Mouse (Mus musculus) thymus, postnatal 25 days (tissue): Measurements from ENCODE around the gene St3gal6.

Source experiments
- DNase-seq: peaks from one replicate; pipeline ENCODE4 v3.0.0; 2022

St3gal6 gene

DNA sequence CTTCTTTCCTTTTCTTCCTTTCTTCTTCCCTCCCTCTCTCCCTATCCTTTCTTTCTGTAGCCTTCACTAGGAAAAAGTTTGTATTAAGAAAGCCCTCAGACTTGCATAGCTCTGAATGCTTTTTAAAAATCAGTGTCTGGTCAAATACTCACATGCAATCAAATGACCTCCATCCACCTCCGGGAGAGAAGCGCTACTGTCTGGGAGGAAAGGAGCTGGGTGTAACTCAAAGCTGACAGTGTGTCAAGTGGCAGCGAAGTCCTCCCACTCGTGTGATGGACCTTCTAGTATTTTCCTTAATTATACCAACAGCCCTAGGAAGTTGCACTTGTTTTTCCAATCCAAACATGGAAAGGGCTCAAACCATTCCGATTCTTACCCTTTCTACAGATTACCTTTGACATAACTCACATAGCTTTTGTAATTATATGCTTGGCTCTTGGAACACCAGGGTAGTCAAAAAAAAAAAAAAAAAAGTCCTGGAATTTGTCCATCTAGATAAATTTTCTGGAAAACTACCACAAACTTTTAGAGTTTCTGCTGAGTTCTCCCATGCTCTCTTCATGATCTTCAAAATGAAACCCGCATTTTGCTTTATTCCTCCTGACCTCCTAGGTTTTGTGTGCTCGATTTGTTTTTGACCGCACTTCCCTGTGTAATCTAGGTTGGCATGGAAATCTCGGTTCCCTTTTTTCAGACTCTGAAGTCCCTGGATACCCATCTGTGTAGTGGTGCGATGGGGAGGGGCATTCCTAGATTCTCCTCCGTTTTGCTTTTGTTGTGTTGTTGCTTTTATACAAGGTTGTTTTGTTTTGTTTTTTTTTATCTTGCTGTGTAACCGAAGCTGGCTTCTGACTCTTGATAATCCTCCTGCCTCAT is at the start of gene St3gal6:
St3gal6 (minus strand) TSS at position 272 of the 879 bp plus-strand sequence.
- DNase-seq: no peak

DNA sequence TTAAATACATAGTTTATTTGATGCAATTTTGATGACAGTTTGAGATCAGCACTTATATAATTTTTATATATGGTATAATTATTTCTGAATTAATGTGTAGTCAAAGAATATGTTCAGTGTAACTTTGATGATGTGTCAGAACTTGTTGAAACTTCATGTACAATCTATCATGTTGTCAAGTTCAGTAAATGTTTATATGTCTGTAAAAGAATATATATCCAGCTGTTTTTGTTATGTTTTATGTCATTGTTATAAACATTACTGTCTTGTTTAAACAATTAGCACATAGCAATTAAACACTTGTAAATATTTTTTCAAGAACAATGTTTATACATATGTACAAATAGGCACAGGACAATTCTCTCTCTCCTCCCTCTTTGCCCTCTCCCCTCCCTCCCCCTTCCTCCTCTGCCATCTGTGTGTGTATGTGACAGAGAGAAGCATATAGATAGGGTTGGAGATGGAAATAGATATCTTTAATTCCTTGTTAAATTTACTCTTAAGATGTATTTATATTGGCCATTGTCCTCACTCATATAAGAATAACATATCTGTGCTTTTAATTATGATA is 46.7 kb upstream of the St3gal6 start:
- no peak for DNase-seq

DNA sequence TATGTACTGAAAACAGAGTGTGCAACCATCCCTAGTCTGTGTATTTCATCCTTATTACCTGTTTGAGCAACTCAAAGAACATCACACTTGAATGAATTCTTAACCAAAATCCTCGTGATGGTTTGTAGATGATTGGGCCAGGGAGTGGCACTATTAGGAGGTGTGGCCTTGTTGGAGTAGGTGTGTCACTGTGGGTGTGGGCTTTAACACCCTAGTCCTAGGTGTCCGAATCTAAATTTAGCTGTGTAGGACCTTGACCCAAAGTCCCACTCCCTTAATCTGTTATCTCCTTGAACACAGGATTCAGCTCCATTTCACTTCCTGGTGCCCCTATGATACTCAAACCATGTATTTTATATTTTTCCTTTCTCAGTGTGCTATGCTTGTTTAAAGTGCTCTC is 37.2 kb upstream of the St3gal6 start:
- DNase-seq: no peak

DNA sequence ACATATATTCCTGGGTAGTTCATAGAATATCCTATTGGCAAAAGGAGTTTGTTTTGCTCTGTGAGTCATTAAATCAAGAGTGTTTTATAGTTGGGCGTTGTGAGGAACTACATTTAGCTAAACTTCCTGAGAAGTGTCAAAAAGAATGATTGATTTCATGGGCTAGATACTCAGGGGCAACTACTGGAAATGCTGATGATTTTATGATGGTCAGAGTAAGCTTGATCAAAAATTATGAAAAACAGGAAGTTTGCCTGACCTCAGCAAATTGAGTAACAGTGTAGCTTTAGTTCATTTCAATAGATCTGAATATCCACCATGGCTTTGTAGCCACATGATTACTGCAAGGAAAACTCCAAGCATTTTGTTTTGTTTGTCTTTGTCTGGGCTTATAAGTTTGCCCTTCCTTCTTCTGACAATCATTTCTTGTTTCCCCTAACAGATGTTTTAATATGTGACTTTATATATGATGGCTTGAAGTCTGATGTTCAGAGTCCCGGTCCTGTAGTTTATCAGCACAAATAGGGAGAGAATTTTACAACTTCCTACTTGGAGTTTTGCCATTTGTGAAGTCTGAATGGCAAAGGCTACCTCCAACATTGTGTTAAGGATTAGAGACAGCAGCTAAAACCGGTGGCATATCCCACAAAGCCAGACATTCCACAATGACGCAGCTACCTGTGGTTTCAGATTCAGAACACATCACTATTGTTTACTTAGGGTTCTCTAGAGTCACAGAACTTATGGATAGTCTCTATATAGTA is 32.2 kb upstream of the St3gal6 start:
- DNase-seq: no peak

DNA sequence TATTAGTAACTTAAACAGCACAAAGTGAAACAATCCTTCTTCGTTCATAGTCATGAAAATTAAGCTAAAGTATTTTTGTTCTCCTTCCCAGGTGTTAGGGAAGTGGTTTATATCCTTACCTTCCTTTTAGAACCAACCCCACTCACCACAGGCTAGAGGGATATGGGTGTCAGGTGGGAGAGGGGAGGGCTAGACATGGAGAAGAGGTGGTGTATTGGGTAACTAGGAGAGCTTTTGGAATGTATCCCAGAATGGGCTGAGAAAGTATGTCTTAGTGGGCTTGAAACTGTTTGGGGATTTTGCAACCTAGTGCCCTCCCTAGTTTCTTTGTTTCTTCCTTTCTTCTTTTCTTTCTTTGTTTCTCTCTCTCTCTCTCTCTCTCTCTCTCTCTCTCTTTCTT is 30.6 kb upstream of the St3gal6 start:
- DNase-seq: no peak

DNA sequence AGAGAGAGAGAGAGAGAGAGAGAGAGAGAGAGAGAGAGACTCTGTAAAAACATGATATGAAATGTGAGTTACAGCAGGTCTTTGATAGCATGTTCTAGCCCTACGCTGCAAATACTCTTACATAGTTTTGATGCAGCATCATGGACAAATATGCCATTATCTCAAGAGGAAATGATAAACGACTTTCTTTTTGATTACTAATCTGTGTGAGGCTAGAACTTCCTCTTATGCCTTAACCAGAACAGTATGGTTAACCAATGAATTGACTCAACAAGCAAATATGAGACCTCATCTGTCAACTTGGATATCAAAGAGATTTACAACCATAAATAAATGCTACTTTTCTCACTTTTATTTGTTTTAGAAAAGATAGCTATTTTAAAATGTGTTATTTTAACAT is 24.0 kb upstream of the St3gal6 start:
- DNase-seq: no peak

DNA sequence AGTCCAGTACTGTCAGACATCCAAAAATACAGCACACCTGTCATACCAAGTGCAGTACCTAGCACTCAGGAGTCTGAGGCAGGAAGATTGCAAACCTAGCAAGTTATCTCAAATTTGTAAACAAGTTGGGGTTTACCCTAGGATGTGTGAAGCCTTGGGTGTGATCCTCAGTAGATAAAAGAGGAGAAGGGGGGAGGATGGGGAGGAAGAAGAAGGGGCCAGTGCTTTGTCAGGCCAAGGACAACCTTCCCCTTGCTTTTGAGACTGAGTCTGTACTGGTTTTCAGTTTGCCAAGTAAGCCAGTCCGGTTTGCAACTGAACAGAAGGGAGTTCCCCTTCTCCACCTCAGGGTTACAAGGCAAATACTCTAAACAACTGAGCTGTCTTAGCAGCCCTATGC is 22.1 kb upstream of the St3gal6 start:
- DNase-seq: no peak

DNA sequence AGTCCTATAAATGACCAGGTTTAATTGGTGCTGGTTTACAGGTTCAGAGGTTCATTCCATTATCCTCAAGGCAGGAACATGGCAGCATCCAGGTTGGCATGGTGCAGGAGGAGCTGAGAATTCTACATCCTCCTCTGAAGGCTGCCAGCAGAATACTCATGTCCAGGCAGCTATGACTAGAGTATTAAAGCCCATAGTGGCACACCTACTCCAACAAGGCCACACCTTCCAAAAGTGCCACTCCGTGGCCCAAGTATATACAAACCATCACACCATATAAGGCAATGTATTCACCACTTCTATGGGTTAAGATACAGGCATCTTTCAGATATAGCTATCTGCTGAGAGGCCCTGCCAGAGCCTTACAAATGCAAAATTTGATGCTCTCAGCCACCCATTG is 15.4 kb upstream of the St3gal6 start:
- no peak for DNase-seq

DNA sequence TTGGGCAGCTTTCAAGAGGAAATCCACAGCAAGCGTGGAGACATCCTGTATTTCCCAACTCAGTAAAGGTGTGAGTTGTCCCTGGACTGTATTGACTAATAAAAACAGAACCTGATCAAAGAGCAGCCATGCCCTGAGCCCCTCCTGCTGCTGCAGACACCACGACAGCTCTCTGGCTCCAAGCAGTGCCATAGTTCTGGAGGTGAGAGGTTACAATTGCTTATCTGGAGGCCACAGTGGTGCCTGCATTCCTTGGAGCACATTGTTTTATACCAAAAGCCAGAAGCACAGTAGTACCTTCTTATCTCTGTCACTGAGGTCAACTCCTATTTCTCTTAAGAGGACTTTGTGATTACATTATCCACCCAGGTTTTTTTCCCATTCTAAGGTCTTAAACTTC is 15.0 kb upstream of the St3gal6 start:
- no peak for DNase-seq

DNA sequence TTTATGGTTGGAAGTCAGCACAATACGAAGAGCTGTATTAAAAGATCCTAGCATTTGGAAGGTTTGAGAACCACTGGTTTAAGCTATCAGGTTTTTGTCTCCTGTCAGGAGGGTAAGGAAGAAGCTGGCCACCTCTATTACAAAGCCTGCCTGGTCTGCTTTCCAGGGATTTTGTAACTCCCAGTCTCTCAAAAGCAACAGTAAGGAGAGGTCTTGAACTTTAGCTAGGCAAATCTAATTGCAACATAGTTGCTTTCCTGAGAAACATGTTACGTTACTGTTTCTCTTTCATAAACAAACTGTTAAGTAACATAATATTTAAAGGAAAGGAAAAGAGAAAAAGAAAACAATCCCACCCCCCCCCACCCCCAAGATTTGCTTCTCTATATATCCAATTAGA is 12.0 kb upstream of the St3gal6 start:
- DNase-seq: no peak

DNA sequence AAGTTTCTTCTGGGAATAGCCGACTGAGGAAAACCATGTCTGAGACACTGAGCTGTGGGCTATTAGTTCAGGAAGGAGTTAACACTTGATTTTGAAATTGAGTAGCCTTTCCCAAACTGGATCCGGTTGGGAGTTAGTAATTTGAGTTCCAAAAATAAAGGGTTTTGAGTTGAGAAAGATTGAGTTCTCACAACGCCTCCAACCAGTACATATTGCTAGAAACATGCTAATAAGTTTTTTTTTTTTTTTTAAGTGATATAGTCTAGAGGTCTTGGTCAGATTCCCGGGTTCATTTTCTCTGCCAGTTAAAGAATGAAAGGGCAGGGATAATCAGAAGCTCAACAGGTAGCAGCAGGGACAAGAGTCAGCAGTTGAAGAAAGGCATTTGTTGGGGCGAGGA is 11.2 kb upstream of the St3gal6 start:
- DNase-seq: no peak

DNA sequence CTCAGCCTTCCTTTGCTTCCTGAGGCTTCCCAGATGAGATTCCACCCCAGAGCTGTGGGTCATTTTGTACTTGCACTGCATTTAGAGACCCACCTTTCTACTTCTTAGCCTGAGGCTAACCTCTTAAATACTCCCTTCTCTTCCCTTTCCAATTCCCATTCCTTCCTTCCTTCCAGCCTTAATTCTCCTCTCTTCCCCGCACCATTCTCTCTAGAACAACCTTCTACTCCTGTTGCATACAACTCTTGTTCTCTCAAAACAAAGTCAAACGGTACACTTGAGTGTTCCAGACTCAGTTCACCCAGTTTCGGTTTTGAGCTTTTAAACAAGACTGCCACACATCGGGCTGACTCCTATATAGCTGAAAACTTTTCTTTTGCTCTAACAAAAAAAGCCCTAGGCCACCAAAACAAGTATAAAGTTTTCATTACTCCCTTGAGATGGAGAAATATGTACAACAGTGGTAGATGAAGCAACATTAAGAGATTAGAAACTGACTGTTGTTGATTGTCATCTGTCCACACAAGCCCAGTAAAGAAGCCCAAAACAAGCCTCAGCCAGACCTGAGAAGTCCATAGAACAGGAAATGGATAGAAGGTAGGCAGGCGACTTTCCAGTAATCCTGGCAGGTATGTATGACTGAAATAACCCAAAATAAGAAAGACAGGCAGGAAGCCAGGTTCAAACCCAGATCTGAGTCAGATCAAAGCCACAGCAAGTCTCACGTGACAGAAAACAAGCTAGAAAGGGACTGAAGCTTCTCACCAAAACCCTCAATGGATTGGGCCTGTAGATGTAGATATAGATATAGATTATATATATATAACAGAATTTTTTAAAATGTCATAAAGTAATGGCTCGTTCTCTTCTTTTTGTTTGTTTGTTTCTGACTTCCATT is 10.5 kb upstream of the St3gal6 start:
- peak; percentile 17 for DNase-seq

DNA sequence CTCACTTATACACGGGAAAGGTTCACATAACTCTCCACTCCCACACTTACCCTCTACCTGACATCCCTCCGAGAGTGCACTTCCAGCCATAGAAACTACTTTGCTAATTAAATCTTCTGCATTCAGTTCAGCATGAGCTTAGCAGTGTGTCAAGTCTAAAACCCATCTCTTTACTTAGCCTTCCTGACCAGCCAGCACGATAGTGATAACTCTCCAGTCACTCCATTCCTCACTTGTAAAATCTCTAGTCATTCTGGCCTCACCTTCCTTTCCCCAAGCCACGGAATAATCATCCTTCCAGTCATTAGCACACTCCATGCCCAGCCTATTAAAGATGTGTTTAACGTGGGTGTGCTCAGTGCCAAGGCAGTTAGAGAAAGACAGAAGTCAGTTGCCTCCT is 9.7 kb upstream of the St3gal6 start:
- no peak for DNase-seq

DNA sequence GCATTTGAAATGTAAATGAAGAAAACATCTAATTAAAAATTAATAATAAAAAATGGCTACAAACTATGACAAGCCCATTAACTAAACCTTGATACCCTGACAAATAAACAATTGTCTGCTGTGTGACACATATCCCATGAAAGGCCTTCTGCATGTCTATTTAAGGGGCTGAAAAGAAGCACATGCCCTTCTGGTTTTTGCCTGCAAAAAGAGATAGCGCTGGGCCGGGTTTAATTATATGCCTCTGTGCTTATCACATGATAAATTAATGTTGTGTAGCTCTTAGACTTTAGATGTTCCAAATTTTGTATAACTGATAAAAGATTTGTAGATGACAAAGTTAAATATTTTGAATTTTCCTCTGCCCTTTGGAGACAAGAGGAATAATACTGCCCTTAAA is 9.2 kb upstream of the St3gal6 start:
- no peak for DNase-seq

DNA sequence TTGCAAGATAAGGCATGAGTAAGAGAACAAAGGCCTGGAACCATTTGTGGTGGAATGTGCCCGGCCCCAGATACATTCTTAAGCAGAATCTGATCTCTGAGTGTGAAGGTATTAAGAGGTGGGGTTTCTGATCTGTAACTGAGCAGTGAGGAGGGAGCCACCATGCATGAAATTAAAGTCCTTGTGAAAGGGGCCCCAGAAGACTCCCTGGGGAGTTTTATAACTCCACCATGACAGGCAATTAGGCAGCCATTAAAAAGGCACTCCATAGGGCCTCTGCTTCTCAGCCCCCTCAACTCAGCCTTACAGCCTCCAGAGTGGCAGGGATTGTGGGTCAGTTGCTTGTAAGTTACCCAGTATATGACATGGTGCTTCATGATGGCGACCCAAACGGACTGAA is 8.5 kb upstream of the St3gal6 start:
- DNase-seq: no peak

DNA sequence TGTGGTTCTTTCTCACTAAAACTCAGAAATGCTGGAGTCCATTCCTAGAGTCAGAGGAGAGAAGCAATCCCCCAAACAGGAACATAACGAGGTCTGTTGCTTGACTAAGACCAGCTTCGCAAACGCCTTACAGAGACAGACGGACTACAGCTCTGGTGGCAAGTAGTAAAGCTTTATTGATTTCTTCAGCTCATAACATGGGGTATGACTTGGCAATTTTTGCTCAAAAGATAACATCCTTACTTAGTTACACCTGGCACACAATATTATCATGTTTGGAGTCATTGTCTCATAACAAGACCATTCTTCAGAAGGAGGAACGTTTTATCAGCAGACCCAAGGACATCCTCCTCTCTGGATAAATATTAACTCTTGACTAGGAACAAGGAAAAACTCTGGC is 3.8 kb upstream of the St3gal6 start:
- no peak for DNase-seq

DNA sequence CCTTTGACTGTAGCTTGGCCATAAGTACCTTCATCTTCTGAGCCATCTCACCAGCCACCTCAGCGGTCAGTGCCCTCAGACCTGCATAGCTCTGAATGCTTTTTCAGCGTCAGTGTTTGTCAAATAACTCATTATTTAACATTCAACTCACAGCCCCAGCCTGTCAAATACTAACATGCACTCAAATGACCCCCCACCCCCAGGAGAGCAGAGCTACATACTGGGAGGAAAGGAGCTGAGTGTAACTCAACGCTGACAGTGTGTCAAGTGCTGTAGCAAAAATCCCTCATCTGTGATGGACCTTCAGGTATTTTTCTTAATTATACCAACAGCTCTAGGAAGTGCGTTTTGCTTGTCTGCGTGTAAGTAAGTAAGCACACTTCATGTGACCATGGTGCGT is 2.7 kb upstream of the St3gal6 start:
- no peak for DNase-seq

DNA sequence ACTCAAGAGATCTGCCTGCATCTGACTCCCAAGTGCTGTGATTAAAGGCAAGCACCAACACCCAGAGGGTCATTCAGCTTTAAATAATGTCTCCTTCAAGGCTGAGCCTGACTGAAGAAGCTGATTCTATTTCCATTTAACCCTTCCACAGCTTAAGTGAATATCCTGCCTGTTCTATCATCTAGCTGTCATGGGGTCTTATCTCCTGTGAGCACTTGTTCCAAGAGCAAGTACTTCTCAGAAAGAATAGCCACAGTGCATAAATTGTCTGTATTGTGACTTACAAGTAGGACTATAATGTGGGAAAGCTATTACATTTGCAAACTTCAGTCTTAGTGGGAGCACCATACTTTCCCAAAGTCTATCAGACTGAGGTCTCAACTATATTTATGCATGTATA is 1.8 kb upstream of the St3gal6 start:
- DNase-seq: no peak

DNA sequence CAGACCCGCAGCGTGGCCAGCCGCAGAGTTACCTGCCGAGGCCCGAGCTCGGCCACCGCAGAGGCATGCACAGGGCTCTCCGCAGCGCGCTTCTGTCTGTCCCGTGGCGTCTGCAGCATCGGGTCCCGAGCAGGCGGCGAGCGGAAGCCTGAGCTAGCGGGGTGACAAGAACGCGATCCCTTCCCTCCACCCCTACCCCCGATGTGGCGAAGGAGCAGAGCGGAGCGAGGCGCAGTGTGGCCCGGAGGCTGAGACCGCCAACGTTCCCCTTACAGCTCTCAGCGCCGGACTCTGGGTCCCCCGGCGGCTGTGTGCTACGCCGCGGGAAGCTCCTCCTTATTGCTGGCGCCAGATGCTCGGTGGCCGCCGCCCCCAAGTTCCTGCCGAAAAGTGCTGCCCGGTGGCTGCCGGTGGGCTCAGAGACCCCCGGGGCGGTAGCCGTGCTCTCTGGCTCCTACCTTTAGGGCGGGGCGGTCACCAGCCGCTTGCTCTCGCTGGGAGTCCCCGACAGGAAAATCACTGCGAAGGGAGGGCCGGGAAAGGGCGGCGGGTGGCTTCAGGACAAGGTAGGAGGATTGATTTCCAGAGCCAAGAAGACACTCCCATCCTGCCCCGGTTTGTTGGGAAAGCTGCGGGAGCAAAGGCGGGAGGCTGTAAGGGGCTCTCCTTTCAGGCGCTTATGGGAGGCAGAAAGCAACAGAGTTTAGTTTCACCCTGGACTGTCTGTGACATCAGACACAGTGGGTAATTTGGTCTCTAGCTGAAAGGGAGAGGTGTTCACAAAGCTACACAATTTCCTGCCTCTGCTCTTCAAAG is 791 bp downstream of the St3gal6 start:
- DNase-seq: peak; percentile 58

DNA sequence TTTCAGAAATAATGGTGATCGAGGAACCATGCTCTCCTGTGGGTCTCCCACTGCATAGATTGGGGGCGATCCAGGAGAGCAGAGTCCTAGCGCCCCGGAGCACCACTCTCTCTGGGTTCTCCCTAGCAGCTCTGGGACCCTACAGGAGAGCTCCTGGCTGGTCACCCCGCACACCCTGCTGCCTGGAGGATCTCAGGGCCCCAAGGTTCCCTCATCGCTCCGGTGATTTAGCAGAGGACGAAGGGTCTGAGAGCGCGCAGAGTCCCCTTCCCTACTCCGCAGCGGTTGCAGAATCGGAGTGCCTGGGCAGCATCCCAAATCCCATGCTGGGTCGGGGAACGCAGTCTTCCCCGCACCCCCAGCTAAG is 1.4 kb downstream of the St3gal6 start:
- DNase-seq: no peak

DNA sequence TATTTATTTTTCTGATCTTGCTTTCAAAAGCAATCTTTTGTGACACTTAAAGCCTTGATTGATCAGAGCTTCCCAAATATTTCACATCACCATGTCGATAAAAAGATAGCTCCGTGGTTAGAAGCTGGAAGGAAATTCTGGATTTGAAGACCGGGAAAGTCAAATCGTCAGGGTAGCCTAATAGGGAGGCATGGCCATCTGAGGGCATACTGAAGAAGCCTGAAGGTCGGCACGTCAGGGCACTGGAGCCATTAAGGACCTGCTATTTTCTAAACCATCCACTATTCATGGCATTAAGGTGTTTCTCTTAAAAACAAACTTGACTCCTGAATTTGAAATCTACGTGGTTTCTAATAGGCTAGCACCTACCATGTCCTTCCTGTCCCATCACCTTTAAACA is 2.1 kb downstream of the St3gal6 start:
- DNase-seq: no peak

DNA sequence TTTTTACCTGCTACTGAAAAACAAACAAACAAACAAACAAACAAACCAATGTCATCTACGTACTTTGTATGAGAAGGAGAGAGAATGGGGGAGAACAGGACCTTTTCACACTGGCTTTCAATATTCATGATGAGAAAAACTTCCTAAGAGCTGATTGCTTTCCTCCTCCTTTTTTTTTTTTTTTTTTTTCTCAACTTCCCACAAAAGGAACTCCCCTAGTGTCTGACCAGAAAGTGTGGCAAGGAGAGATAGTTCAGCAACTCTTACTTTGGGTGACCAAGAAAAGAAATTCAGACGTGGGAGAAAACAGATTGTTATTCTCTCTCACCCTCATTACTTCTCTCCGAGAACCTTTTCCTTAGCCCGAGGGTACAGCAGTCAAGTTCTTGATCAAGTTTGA is 2.9 kb downstream of the St3gal6 start:
- no peak for DNase-seq
